Mouse (Mus musculus) testis, adult 2 months (tissue): Measurements from ENCODE around the gene Rasgrp1.

Experiments
- CTCF ChIP-seq: fragments of 200-500 bp; IDR thresholded peaks from 2 replicates; pipeline ENCODE4 v1.5.1; 2012; ENCODE audit warnings: low read depth, mild to moderate bottlenecking, inconsistent platforms, low read length, moderate library complexity; ENCODE audit not compliant: control insufficient read depth, insufficient read depth, insufficient replicate concordance
- POLR2A ChIP-seq: fragments of 200-500 bp; IDR thresholded peaks from 2 replicates; pipeline ENCODE4 v1.6.1; 2012; ENCODE audit warnings: low read depth, mild to moderate bottlenecking, inconsistent platforms, low read length, moderate library complexity; ENCODE audit not compliant: control insufficient read depth

DNA sequence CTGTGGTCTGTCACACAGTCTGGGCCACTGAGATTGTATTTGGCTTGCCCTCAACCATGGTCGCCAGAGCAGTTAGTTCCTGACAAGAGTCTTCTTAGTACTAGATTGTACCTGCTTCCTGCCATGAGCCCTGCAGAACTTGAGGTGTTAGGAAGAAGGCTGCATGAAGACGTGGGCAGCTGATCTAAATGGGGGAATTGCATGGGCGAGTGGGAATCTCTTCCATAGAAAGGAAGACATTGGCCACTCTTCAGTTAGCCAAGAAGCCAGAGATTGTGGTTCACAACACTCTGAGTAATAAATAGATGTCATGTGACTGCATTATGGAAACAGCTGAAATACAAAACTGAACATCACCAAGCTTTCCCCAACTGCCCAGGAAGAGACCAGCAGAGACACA is 23.8 kb downstream of the Rasgrp1 start:
- TF ChIP-seq CTCF, result no peak
- TF ChIP-seq POLR2A, result no peak
